11 mouse cellular contexts compared by ENCODE assay signal in the genomic region with DNA sequence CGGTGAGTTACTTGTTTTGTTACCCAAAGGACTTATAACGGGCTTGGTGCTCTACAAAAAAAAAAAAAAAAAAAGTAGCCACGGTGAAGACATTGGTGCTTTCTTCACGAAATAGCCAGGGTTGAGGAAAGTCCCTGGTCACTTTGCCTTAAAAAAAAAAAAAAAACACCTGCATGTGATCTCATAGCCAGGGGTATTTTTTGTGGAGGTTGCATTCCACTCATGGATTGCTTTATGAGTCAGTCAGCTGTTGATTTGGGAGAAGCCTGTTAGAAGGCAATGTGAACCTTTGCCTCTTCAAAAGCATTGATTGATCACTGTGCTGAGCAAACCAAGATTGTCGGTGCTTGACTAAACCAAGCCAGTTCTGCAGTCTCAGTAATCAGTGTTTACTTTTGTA.
DNase-seq lines count a peak whose midpoint lies in the region; ATAC-seq and TF ChIP-seq lines count a peak whose summit lies in the region.
"Had no signal": no experiment of that assay in that cellular context is flagged by ENCODE, and none has a peak within 500 bp of the region (broad histone marks: within the 10 kb centered on the region; RNA-seq: fewer than 3 reads in every experiment).

No protein-coding gene starts in this region.

- no peak for TF ChIP-seq CTCF in lung, embryonic 14.5 days (IDR thresholded peaks at IDR 0.05; ENCODE audit: low read depth)

- DNase-seq in CD4-positive, CD25-positive, alpha-beta regulatory T cell, adult 2 months (ENCODE audit: low read depth, low spot score) = peak; percentile 51
- no peak for DNase-seq in lung, embryonic 14.5 days
- DNase-seq in lung, adult 18-20 months = no peak
- no peak for DNase-seq in ovary, postnatal 14 days (ENCODE audit: low spot score)
- no peak for DNase-seq in retina, postnatal 1 day
- DNase-seq: gastrocnemius, postnatal 25 days; right cerebral cortex, postnatal 14 days had no signal

- H3K4me2 ChIP-seq in lung, embryonic 14.5 days = peak overlapping the region; percentile 44
- H3K4me2 ChIP-seq in heart, embryonic 15.5 days = peak overlapping the region; percentile 41; the same call in 1 of the 2 replicates
- no peak overlapping the region for H3K4me2 ChIP-seq in stomach, embryonic 15.5 days
- H3K4me2 ChIP-seq: neural tube, embryonic 13.5 days had no signal

- 35% methylated on average over 5 of the region's 5 CpGs for WGBS in lung, embryonic 14.5 days
- 43% methylated on average over 5 of the region's 5 CpGs for WGBS in heart, embryonic 15.5 days
- WGBS in stomach, embryonic 15.5 days = 31% methylated on average over 5 of the region's 5 CpGs

- ATAC-seq in CD4-positive, CD25-positive, alpha-beta regulatory T cell, adult 4 months = no peak
- ATAC-seq in lung, embryonic 14.5 days (ENCODE audit: insufficient read depth) = no peak
- ATAC-seq in heart, embryonic 15.5 days (replicated peaks; ENCODE audit: insufficient number of reproducible peaks, insufficient read depth, low FRiP score, low read depth) = no peak
- ATAC-seq in stomach, embryonic 15.5 days (ENCODE audit: insufficient read depth, low FRiP score, low read depth) = peak; percentile 44; the same call in 1 of the 2 replicates

- H3K27me3 ChIP-seq in lung, embryonic 14.5 days (ENCODE audit: insufficient read depth, low read length) = no peaks in the 10 kb centered on the region
- no peaks in the 10 kb centered on the region for H3K27me3 ChIP-seq in heart, embryonic 15.5 days
- no peaks in the 10 kb centered on the region for H3K27me3 ChIP-seq in stomach, embryonic 15.5 days (replicated peaks)
- H3K27me3 ChIP-seq: neural tube, embryonic 13.5 days had no signal

- 0 out of 2 replicates have a peak, but pooled peaks cover 4% of the 10 kb centered on the region for H3K4me1 ChIP-seq in lung, embryonic 14.5 days (ENCODE audit: insufficient read depth)
- peaks cover 54% of the 10 kb centered on the region for H3K4me1 ChIP-seq in heart, embryonic 15.5 days (replicated peaks)
- H3K4me1 ChIP-seq in stomach, embryonic 15.5 days = peaks cover 16% of the 10 kb centered on the region
- H3K4me1 ChIP-seq: neural tube, embryonic 13.5 days had no signal

- peaks cover 37% of the 10 kb centered on the region for H3K36me3 ChIP-seq in lung, embryonic 14.5 days (ENCODE audit: insufficient read depth)
- peaks cover 30% of the 10 kb centered on the region; the same call in 1 of the 2 replicates for H3K36me3 ChIP-seq in heart, embryonic 15.5 days
- peaks cover 6% of the 10 kb centered on the region; the same call in 1 of the 2 replicates for H3K36me3 ChIP-seq in stomach, embryonic 15.5 days

- H3K4me3 ChIP-seq in lung, embryonic 14.5 days (ENCODE audit: low read depth, low read length) = peak overlapping the region; percentile 19; the same call in 1 of the 2 replicates
- peak overlapping the region; percentile 29 for H3K4me3 ChIP-seq in heart, embryonic 15.5 days
- no peak overlapping the region for H3K4me3 ChIP-seq in stomach, embryonic 15.5 days (replicated peaks)
- H3K4me3 ChIP-seq: neural tube, embryonic 13.5 days had no signal

- no peak overlapping the region; the same call in 1 of the 2 replicates for H3K9ac ChIP-seq in lung, embryonic 14.5 days
- H3K9ac ChIP-seq in heart, embryonic 15.5 days = no peak overlapping the region
- H3K9ac ChIP-seq in stomach, embryonic 15.5 days = no peak overlapping the region
- H3K9ac ChIP-seq: neural tube, embryonic 13.5 days had no signal

- H3K9me3 ChIP-seq in lung, embryonic 14.5 days (ENCODE audit: low read depth, low read length) = no peaks in the 10 kb centered on the region
- no peaks in the 10 kb centered on the region for H3K9me3 ChIP-seq in heart, embryonic 15.5 days (replicated peaks)
- no peaks in the 10 kb centered on the region for H3K9me3 ChIP-seq in stomach, embryonic 15.5 days
- H3K9me3 ChIP-seq: neural tube, embryonic 13.5 days had no signal

- H3K27ac ChIP-seq in lung, embryonic 14.5 days (ENCODE audit: low read depth) = no peak overlapping the region
- peak overlapping the region; percentile 83 for H3K27ac ChIP-seq in heart, embryonic 15.5 days
- H3K27ac ChIP-seq in stomach, embryonic 15.5 days = no peak overlapping the region
- H3K27ac ChIP-seq: neural tube, embryonic 13.5 days had no signal
